Mouse (Mus musculus) thymus, adult 2 months (tissue): ENCODE results near the gene Dlg3.

ENCODE experiments used
- CTCF ChIP-seq: fragments of 200-500 bp; IDR thresholded peaks from 2 replicates; pipeline ENCODE4 v1.5.1; 2012; ENCODE audit warnings: mild to moderate bottlenecking, control low read depth, low read length, moderate library complexity, borderline replicate concordance; ENCODE audit not compliant: control insufficient read depth, poor library complexity, insufficient read depth; ENCODE audit errors: extremely low read depth
- POLR2A ChIP-seq: fragments of 200-500 bp; IDR thresholded peaks from 2 replicates; pipeline ENCODE4 v1.6.1; 2012; ENCODE audit warnings: mild to moderate bottlenecking, low read length, control low read depth, moderate library complexity; ENCODE audit not compliant: control insufficient read depth, poor library complexity, insufficient read depth; ENCODE audit errors: extremely low read depth

DNA sequence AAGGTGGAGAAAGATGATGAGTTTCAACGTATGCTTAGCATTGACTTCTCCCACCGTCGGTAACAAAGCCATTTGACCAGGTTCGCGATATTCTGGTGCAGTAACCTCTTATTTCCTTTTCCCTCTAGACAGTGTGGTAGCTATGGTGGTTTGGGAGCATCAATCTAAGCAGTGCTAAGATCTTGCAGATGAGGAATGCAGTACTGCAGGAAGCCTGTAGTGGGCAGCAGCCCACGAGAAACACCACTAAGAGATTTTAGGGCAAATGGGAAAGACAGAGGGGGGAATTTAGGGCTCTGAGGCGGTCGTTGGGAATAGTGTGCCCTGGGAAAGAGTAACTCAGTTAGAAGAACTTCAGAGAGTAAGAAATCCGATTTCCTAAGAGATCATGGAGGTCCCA lies 9.0 kb downstream of the Dlg3 start:
- no peak for TF ChIP-seq POLR2A
- no peak for TF ChIP-seq CTCF
